Mouse (Mus musculus) MEL (cell line): ENCODE results near the gene Gtpbp1. TPM values are rescaled to one million over a fixed set of nuclear protein-coding genes. Genes with fewer than 3 reads are reported as not detected.
A peak's percentile ranks its signal among the peaks of the same experiment; 100 is the strongest.

Experiments used
- DNase-seq: peaks from one replicate; pipeline ENCODE4 v3.0.0; 2011; ENCODE audit warnings: low read depth, low spot score
- H3K27ac ChIP-seq: 2 replicates; pipeline ENCODE4 v1.5.1; 2012; ENCODE audit warnings: low read depth, mild to moderate bottlenecking, control low read depth, low read length, moderate library complexity; ENCODE audit not compliant: control insufficient read depth
- H3K27me3 ChIP-seq, 2 experiments: fragments of 150-350 bp in 1 of 2; sonication (generic) in 1 of 2; 2 replicates each; pipeline ENCODE4 v1.6.1; 2012; ENCODE audit warnings: low read length in 2 of 2, mild to moderate bottlenecking in 2 of 2, improper control_type of control experiment in 1 of 2, moderate library complexity in 1 of 2; ENCODE audit not compliant: insufficient read depth in 2 of 2, control insufficient read depth in 1 of 2
- H3K36me3 ChIP-seq, 2 experiments: 2 replicates each; pipeline ENCODE4 v1.6.1; 2012 to 2014; ENCODE audit warnings: low read length in 2 of 2, improper control_type of control experiment in 1 of 2, inconsistent platforms in 1 of 2, mild to moderate bottlenecking in 1 of 2; ENCODE audit not compliant: insufficient read depth in 2 of 2, control insufficient read depth in 1 of 2
- H3K4me1 ChIP-seq, 2 experiments: fragments of 150-350 bp in 1 of 2; sonication (generic) in 1 of 2; 2 replicates each; pipeline ENCODE4 v1.6.1; 2012; ENCODE audit warnings: low read length in 2 of 2, improper control_type of control experiment in 1 of 2, mild to moderate bottlenecking in 1 of 2; ENCODE audit not compliant: insufficient read depth in 2 of 2, control insufficient read depth in 1 of 2
- H3K4me3 ChIP-seq, 2 experiments: fragments of 150-350 bp in 1 of 2; sonication (generic) in 1 of 2; 2 replicates each; pipeline ENCODE4 v1.5.1; 2012; ENCODE audit warnings: low read depth in 2 of 2, low read length in 2 of 2, mild to moderate bottlenecking in 2 of 2, moderate library complexity in 2 of 2, control low read depth in 1 of 2, improper control_type of control experiment in 1 of 2; ENCODE audit not compliant: control insufficient read depth in 1 of 2, insufficient read depth in 1 of 2
- H3K79me2 ChIP-seq: 2 replicates; pipeline ENCODE4 v1.6.1; 2012; ENCODE audit warnings: mild to moderate bottlenecking, low read length, moderate library complexity; ENCODE audit not compliant: control insufficient read depth, poor library complexity, insufficient read depth
- H3K9ac ChIP-seq: 2 replicates; pipeline ENCODE4 v1.6.1; 2012; ENCODE audit warnings: low read depth, mild to moderate bottlenecking, control low read depth, low read length, moderate library complexity; ENCODE audit not compliant: control insufficient read depth, poor library complexity, severe bottlenecking
- H3K9me3 ChIP-seq: fragments of 150-350 bp; sonication (generic); replicated peaks from 2 replicates; pipeline ENCODE4 v1.6.1; 2012; ENCODE audit warnings: mild to moderate bottlenecking, low read length, improper control_type of control experiment, moderate library complexity; ENCODE audit not compliant: insufficient read depth
- BHLHE40 ChIP-seq: IDR thresholded peaks from 2 replicates; pipeline ENCODE4 v1.6.1; 2012; ENCODE audit warnings: low read depth, mild to moderate bottlenecking, inconsistent platforms, low read length, improper control_type of control experiment, borderline replicate concordance
- CHD1 ChIP-seq: IDR thresholded peaks from 2 replicates; pipeline ENCODE4 v1.6.1; 2012; ENCODE audit warnings: low read depth, mild to moderate bottlenecking, inconsistent platforms, low read length, improper control_type of control experiment
- CTCF ChIP-seq, 3 experiments: IDR thresholded peaks in 2 of 3; conservative IDR thresholded peaks in 1 of 3; 2 replicates each; pipeline ENCODE4 v1.5.1; 2011 to 2012; ENCODE audit warnings: low read length in 3 of 3, low read depth in 2 of 3, mild to moderate bottlenecking in 2 of 3, improper control_type of control experiment in 1 of 3, inconsistent platforms in 1 of 3, mixed read lengths in 1 of 3, moderate library complexity in 1 of 3; ENCODE audit not compliant: control insufficient read depth in 1 of 3, insufficient read depth in 1 of 3, poor library complexity in 1 of 3, severe bottlenecking in 1 of 3
- E2F4 ChIP-seq: IDR thresholded peaks from 2 replicates; pipeline ENCODE4 v1.6.1; 2011; ENCODE audit warnings: low read depth, low read length, improper control_type of control experiment, borderline replicate concordance
- EP300 ChIP-seq, 2 experiments: IDR thresholded peaks; 2 replicates each; pipeline ENCODE4 v1.6.1; 2011; ENCODE audit warnings: improper control_type of control experiment in 2 of 2, low read length in 2 of 2, low read depth in 1 of 2, mild to moderate bottlenecking in 1 of 2
- ETS1 ChIP-seq: IDR thresholded peaks from 2 replicates; pipeline ENCODE4 v1.6.1; 2012; ENCODE audit warnings: low read depth, mild to moderate bottlenecking, inconsistent platforms, low read length, improper control_type of control experiment, moderate library complexity
- GATA1 ChIP-seq: IDR thresholded peaks from 2 replicates; pipeline ENCODE4 v1.6.1; 2011; ENCODE audit warnings: low read depth, low read length, improper control_type of control experiment
- HCFC1 ChIP-seq: IDR thresholded peaks from 2 replicates; pipeline ENCODE4 v1.6.1; 2012; ENCODE audit warnings: low read depth, mild to moderate bottlenecking, inconsistent platforms, low read length, improper control_type of control experiment, moderate library complexity
- MAX ChIP-seq: IDR thresholded peaks from 2 replicates; pipeline ENCODE4 v1.6.1; 2011; ENCODE audit warnings: low read length, improper control_type of control experiment
- MXI1 ChIP-seq: IDR thresholded peaks from 2 replicates; pipeline ENCODE4 v1.6.1; 2011; ENCODE audit warnings: mild to moderate bottlenecking, low read depth, low read length, improper control_type of control experiment
- MYC ChIP-seq: IDR thresholded peaks from 2 replicates; pipeline ENCODE4 v1.6.1; 2011; ENCODE audit warnings: low read depth, mild to moderate bottlenecking, low read length, improper control_type of control experiment, moderate library complexity
- NELFE ChIP-seq: IDR thresholded peaks from 2 replicates; pipeline ENCODE4 v1.6.1; 2011; ENCODE audit warnings: low read depth, low read length, improper control_type of control experiment
- RAD21 ChIP-seq: IDR thresholded peaks from 2 replicates; pipeline ENCODE4 v1.6.1; 2011; ENCODE audit warnings: mild to moderate bottlenecking, low read depth, low read length, improper control_type of control experiment
- SMC3 ChIP-seq: IDR thresholded peaks from 2 replicates; pipeline ENCODE4 v1.6.1; 2011; ENCODE audit warnings: low read depth, low read length, improper control_type of control experiment
- TBP ChIP-seq: IDR thresholded peaks from 2 replicates; pipeline ENCODE4 v1.8.0; 2011; ENCODE audit warnings: low read depth, low read length, improper control_type of control experiment
- USF2 ChIP-seq, 2 experiments: IDR thresholded peaks; 2 replicates each; pipeline ENCODE4 v1.6.1; 2011 to 2012; ENCODE audit warnings: improper control_type of control experiment in 2 of 2, low read length in 2 of 2, borderline replicate concordance in 1 of 2, inconsistent platforms in 1 of 2, low read depth in 1 of 2, mild to moderate bottlenecking in 1 of 2; ENCODE audit not compliant: insufficient read depth in 1 of 2
- ZC3H11A ChIP-seq: IDR thresholded peaks from 2 replicates; pipeline ENCODE4 v1.6.1; 2012; ENCODE audit warnings: low read depth, mild to moderate bottlenecking, inconsistent platforms, low read length, improper control_type of control experiment
- ZKSCAN1 ChIP-seq: IDR thresholded peaks from 2 replicates; pipeline ENCODE4 v1.6.1; 2012; ENCODE audit warnings: low read depth, mild to moderate bottlenecking, inconsistent platforms, low read length, improper control_type of control experiment, moderate library complexity
- ZMIZ1 ChIP-seq: IDR thresholded peaks from 2 replicates; pipeline ENCODE4 v1.6.1; 2012; ENCODE audit warnings: low read depth, mild to moderate bottlenecking, inconsistent platforms, low read length, improper control_type of control experiment, moderate library complexity
- ZNF384 ChIP-seq: IDR thresholded peaks from 2 replicates; pipeline ENCODE4 v1.6.1; 2012; ENCODE audit warnings: low read depth, mild to moderate bottlenecking, inconsistent platforms, low read length, improper control_type of control experiment
- polyA plus RNA-seq, 2 experiments: library from polyadenylated mRNA; stranded (reverse) in 1 of 2; unstranded in 1 of 2; fragments of >175 nt in 1 of 2; fragments of >200 nt in 1 of 2; gene quantifications; 2 replicates each; pipeline versions ENCODE4 v1.2.1 to v1.2.4; 2012; ENCODE audit warnings: low replicate concordance in 2 of 2, low read depth in 1 of 2; ENCODE audit not compliant: insufficient read length in 2 of 2, insufficient read depth in 1 of 2, missing spikeins in 1 of 2
- total RNA-seq: library from RNA; depleted of rRNA; stranded (reverse); fragments of 300-350 nt; gene quantifications from 2 replicates; pipeline ENCODE4 v1.2.3, GENCODE M21; 2012

Gtpbp1 gene
- total and polyA plus RNA-seq, 3 experiments: 50.3 to 92.2 TPM; not detected in 1

DNA sequence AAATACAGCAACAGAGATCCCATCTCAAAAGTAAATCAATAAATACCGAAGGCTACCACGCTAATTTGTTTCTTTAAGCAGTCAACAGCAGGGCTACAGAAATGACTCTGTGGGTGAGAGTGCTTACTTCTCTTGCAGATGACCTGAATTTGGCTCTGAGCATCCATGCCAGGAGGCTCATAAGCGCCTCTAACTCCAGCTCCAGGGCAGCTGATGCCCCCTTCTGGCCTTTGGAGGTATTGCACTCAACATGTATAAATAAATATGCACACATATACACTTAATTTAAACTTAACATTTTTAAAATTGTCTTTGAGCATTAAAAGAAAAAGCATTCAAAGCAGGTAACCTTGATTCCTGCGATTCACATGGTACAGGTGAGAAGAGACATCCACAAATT lies 39.2 kb upstream of the Gtpbp1 start:
- Histone ChIP-seq H3K27me3 (no peaks in the 10 kb centered on the region), H3K36me3 (no peaks in the 10 kb centered on the region), H3K27ac (no peak overlapping the region), H3K9ac (no peak overlapping the region), H3K4me1 (no peaks in the 10 kb centered on the region), H3K9me3 (no peaks in the 10 kb centered on the region), H3K79me2 (no peaks in the 10 kb centered on the region), H3K4me3 (no peak overlapping the region)
- peak; percentile 67 for DNase-seq
- TF ChIP-seq SMC3 (peak; percentile 75), ZC3H11A (peak; percentile 37; the same call in 1 of the 2 replicates), USF2 (IDR thresholded peaks at IDR 0.05; ENCODE audit: borderline replicate concordance in 1 of 2, insufficient read depth in 1 of 2, low read depth in 1 of 2, low read length in 2 of 2) (no peak), CTCF (IDR thresholded peaks at IDR 0.05 in 2 of 3, conservative IDR thresholded peaks at IDR 0.05 in 1 of 3; ENCODE audit: control insufficient read depth in 1 of 3, insufficient read depth in 1 of 3, low read depth in 2 of 3, low read length in 3 of 3, poor library complexity in 1 of 3, severe bottlenecking in 1 of 3) (peak; percentile 65 to 79 (median 76)), RAD21 (peak; percentile 64)

DNA sequence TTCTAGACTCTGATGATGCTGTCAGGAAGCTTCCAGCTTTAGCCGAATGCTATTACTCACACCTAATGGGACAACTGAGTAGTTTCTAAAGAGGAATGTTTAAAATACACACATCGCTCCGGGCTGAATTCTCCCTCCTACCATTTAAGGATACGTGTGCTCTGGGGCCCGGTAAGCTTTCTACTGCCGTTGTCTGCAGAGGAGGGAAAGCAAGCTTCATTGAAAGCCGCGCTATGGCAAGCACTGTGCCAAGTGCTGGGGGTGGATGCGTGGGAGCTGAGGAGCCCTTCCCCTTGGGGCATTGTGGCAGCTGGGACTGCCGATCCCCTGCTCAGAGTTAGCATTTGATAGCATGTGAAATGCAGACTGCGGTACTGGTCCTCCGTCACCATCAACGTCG lies 34.2 kb upstream of the Gtpbp1 start:
- Histone ChIP-seq H3K9me3 (no peaks in the 10 kb centered on the region), H3K4me3 (no peak overlapping the region), H3K27ac (no peak overlapping the region), H3K9ac (no peak overlapping the region), H3K27me3 (no peaks in the 10 kb centered on the region), H3K79me2 (no peaks in the 10 kb centered on the region; the same call in 1 of the 2 replicates), H3K4me1 (peaks cover 0 to 8% of the 10 kb centered on the region in 2 experiments; a peak in 2 of 4 replicates), H3K36me3 (peaks cover 0 to 7% of the 10 kb centered on the region in 2 experiments; a peak in 2 of 4 replicates)
- TF ChIP-seq CHD1: no peak
- no peak for TF ChIP-seq ETS1
- DNase-seq: no peak

DNA sequence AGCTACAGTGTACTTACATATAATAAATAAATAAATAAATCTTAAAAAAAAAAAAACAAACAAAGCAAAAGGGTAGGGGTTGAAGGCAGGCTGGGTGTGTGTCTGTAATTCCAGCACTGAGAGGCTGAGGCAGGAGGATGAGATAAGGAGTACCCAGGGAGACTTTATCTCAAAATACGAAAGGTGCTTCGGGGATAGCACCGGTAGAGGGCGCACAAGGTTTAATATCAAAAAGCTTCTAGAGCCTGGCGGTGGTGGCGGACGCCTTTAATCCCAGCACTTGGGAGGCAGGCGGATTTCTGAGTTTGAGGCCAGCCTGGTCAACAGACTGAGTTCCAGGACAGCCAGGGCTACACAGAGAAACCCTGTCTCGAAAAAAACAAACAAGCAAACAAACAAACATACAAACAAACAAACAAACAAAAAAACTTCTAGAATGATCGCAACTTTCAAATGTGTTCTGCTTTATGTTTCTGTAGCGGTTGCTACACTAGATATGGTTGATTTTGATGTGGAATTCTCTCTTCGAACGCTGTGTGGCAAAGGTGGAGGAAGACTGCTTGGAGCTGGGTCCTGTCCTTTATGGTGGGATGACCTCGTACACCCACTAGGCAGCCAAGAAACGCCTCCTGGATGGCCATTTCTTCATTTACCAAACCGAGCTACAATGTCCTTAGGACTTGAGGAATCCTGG lies 32.7 kb upstream of the Gtpbp1 start:
- Histone ChIP-seq H3K27ac (no peak overlapping the region), H3K4me1 (peaks cover 0 to 8% of the 10 kb centered on the region in 2 experiments; a peak in 2 of 4 replicates)
- no peak for TF ChIP-seq ZNF384
- TF ChIP-seq ZC3H11A: peak; percentile 34; the same call in 1 of the 2 replicates
- TF ChIP-seq MAX: 0 out of 2 replicates have a peak, but pooled peaks have one; percentile 33
- TF ChIP-seq BHLHE40: peak; percentile 39; the same call in 1 of the 2 replicates
- peak; percentile 80 for TF ChIP-seq GATA1
- TF ChIP-seq ETS1: peak; percentile 13; the same call in 1 of the 2 replicates
- 0 out of 2 replicates have a peak, but pooled peaks have one; percentile 27 for TF ChIP-seq HCFC1
- TF ChIP-seq NELFE: no peak
- no peak for TF ChIP-seq ZMIZ1
- peak; percentile 49 to 68 (median 51) for TF ChIP-seq CTCF (IDR thresholded peaks at IDR 0.05 in 2 of 3, conservative IDR thresholded peaks at IDR 0.05 in 1 of 3; ENCODE audit: control insufficient read depth in 1 of 3, insufficient read depth in 1 of 3, low read depth in 2 of 3, low read length in 3 of 3, poor library complexity in 1 of 3, severe bottlenecking in 1 of 3)
- TF ChIP-seq MYC: 0 out of 2 replicates have a peak, but pooled peaks have one; percentile 27
- TF ChIP-seq EP300 (IDR thresholded peaks at IDR 0.05; ENCODE audit: low read depth in 1 of 2, low read length in 2 of 2): peak; percentile 33 to 37; a peak in 2 of 4 replicates
- no peak for TF ChIP-seq ZKSCAN1
- no peak for TF ChIP-seq E2F4
- peak; percentile 72 for TF ChIP-seq MXI1
- TF ChIP-seq TBP: 0 out of 2 replicates have a peak, but pooled peaks have one; percentile 22
- peak; percentile 54 for TF ChIP-seq RAD21
- TF ChIP-seq SMC3: peak; percentile 47; the same call in 1 of the 2 replicates

More for the DNA sequence above, 32.7 kb upstream of the Gtpbp1 start:
- Histone ChIP-seq H3K27me3 (no peaks in the 10 kb centered on the region), H3K9ac (peak overlapping the region; percentile 89), H3K79me2 (no peaks in the 10 kb centered on the region; the same call in 1 of the 2 replicates), H3K36me3 (peaks cover 0 to 7% of the 10 kb centered on the region in 2 experiments; a peak in 2 of 4 replicates), H3K4me3 (peak overlapping the region; percentile 76 to 90), H3K9me3 (no peaks in the 10 kb centered on the region)
- peak; percentile 91 for DNase-seq
